Mouse (Mus musculus) MEL (cell line): ENCODE measurements around the gene Sptlc2. TPM values are rescaled to one million over a fixed set of nuclear protein-coding genes. Genes with fewer than 3 reads are reported as not detected.

Experiments
- DNase-seq: peaks from one replicate; pipeline ENCODE4 v3.0.0; 2011; ENCODE audit warnings: low read depth, low spot score
- H3K27ac ChIP-seq: 2 replicates; pipeline ENCODE4 v1.5.1; 2012; ENCODE audit warnings: low read depth, mild to moderate bottlenecking, control low read depth, low read length, moderate library complexity; ENCODE audit not compliant: control insufficient read depth
- H3K27me3 ChIP-seq, 2 experiments: fragments of 150-350 bp in 1 of 2; sonication (generic) in 1 of 2; 2 replicates each; pipeline ENCODE4 v1.6.1; 2012; ENCODE audit warnings: low read length in 2 of 2, mild to moderate bottlenecking in 2 of 2, improper control_type of control experiment in 1 of 2, moderate library complexity in 1 of 2; ENCODE audit not compliant: insufficient read depth in 2 of 2, control insufficient read depth in 1 of 2
- H3K36me3 ChIP-seq, 2 experiments: 2 replicates each; pipeline ENCODE4 v1.6.1; 2012 to 2014; ENCODE audit warnings: low read length in 2 of 2, improper control_type of control experiment in 1 of 2, inconsistent platforms in 1 of 2, mild to moderate bottlenecking in 1 of 2; ENCODE audit not compliant: insufficient read depth in 2 of 2, control insufficient read depth in 1 of 2
- H3K4me1 ChIP-seq, 2 experiments: fragments of 150-350 bp in 1 of 2; sonication (generic) in 1 of 2; 2 replicates each; pipeline ENCODE4 v1.6.1; 2012; ENCODE audit warnings: low read length in 2 of 2, improper control_type of control experiment in 1 of 2, mild to moderate bottlenecking in 1 of 2; ENCODE audit not compliant: insufficient read depth in 2 of 2, control insufficient read depth in 1 of 2
- H3K4me3 ChIP-seq, 2 experiments: fragments of 150-350 bp in 1 of 2; sonication (generic) in 1 of 2; 2 replicates each; pipeline ENCODE4 v1.5.1; 2012; ENCODE audit warnings: low read depth in 2 of 2, low read length in 2 of 2, mild to moderate bottlenecking in 2 of 2, moderate library complexity in 2 of 2, control low read depth in 1 of 2, improper control_type of control experiment in 1 of 2; ENCODE audit not compliant: control insufficient read depth in 1 of 2, insufficient read depth in 1 of 2
- H3K79me2 ChIP-seq: 2 replicates; pipeline ENCODE4 v1.6.1; 2012; ENCODE audit warnings: mild to moderate bottlenecking, low read length, moderate library complexity; ENCODE audit not compliant: control insufficient read depth, poor library complexity, insufficient read depth
- H3K9ac ChIP-seq: 2 replicates; pipeline ENCODE4 v1.6.1; 2012; ENCODE audit warnings: low read depth, mild to moderate bottlenecking, control low read depth, low read length, moderate library complexity; ENCODE audit not compliant: control insufficient read depth, poor library complexity, severe bottlenecking
- H3K9me3 ChIP-seq: fragments of 150-350 bp; sonication (generic); replicated peaks from 2 replicates; pipeline ENCODE4 v1.6.1; 2012; ENCODE audit warnings: mild to moderate bottlenecking, low read length, improper control_type of control experiment, moderate library complexity; ENCODE audit not compliant: insufficient read depth
- CHD1 ChIP-seq: IDR thresholded peaks from 2 replicates; pipeline ENCODE4 v1.6.1; 2012; ENCODE audit warnings: low read depth, mild to moderate bottlenecking, inconsistent platforms, low read length, improper control_type of control experiment
- CTCF ChIP-seq, 3 experiments: IDR thresholded peaks in 2 of 3; conservative IDR thresholded peaks in 1 of 3; 2 replicates each; pipeline ENCODE4 v1.5.1; 2011 to 2012; ENCODE audit warnings: low read length in 3 of 3, low read depth in 2 of 3, mild to moderate bottlenecking in 2 of 3, improper control_type of control experiment in 1 of 3, inconsistent platforms in 1 of 3, mixed read lengths in 1 of 3, moderate library complexity in 1 of 3; ENCODE audit not compliant: control insufficient read depth in 1 of 3, insufficient read depth in 1 of 3, poor library complexity in 1 of 3, severe bottlenecking in 1 of 3
- ELF1 ChIP-seq: IDR thresholded peaks from 2 replicates; pipeline ENCODE4 v1.6.1; 2014; ENCODE audit warnings: low read depth, mild to moderate bottlenecking, inconsistent platforms, low read length, improper control_type of control experiment, moderate library complexity
- EP300 ChIP-seq, 2 experiments: IDR thresholded peaks; 2 replicates each; pipeline ENCODE4 v1.6.1; 2011; ENCODE audit warnings: improper control_type of control experiment in 2 of 2, low read length in 2 of 2, low read depth in 1 of 2, mild to moderate bottlenecking in 1 of 2
- ETS1 ChIP-seq: IDR thresholded peaks from 2 replicates; pipeline ENCODE4 v1.6.1; 2012; ENCODE audit warnings: low read depth, mild to moderate bottlenecking, inconsistent platforms, low read length, improper control_type of control experiment, moderate library complexity
- GATA1 ChIP-seq: IDR thresholded peaks from 2 replicates; pipeline ENCODE4 v1.6.1; 2011; ENCODE audit warnings: low read depth, low read length, improper control_type of control experiment
- HCFC1 ChIP-seq: IDR thresholded peaks from 2 replicates; pipeline ENCODE4 v1.6.1; 2012; ENCODE audit warnings: low read depth, mild to moderate bottlenecking, inconsistent platforms, low read length, improper control_type of control experiment, moderate library complexity
- JUND ChIP-seq: IDR thresholded peaks from 2 replicates; pipeline ENCODE4 v1.6.1; 2011; ENCODE audit warnings: low read depth, mild to moderate bottlenecking, improper control_type of control experiment, low read length
- MAZ ChIP-seq: IDR thresholded peaks from 2 replicates; pipeline ENCODE4 v1.6.1; 2012; ENCODE audit warnings: low read depth, mild to moderate bottlenecking, inconsistent platforms, low read length, improper control_type of control experiment
- MXI1 ChIP-seq: IDR thresholded peaks from 2 replicates; pipeline ENCODE4 v1.6.1; 2011; ENCODE audit warnings: mild to moderate bottlenecking, low read depth, low read length, improper control_type of control experiment
- NELFE ChIP-seq: IDR thresholded peaks from 2 replicates; pipeline ENCODE4 v1.6.1; 2011; ENCODE audit warnings: low read depth, low read length, improper control_type of control experiment
- POLR2A ChIP-seq, 2 experiments: IDR thresholded peaks; 2 replicates each; pipeline ENCODE4 v1.6.1; 2011 to 2012; ENCODE audit warnings: low read length in 2 of 2, mild to moderate bottlenecking in 2 of 2, control low read depth in 1 of 2, improper control_type of control experiment in 1 of 2, low read depth in 1 of 2, moderate library complexity in 1 of 2; ENCODE audit not compliant: control insufficient read depth in 1 of 2, insufficient read depth in 1 of 2, poor library complexity in 1 of 2
- TBP ChIP-seq: IDR thresholded peaks from 2 replicates; pipeline ENCODE4 v1.8.0; 2011; ENCODE audit warnings: low read depth, low read length, improper control_type of control experiment
- TCF12 ChIP-seq: IDR thresholded peaks from 2 replicates; pipeline ENCODE4 v1.6.1; 2014; ENCODE audit warnings: low read depth, mild to moderate bottlenecking, inconsistent platforms, low read length, improper control_type of control experiment, moderate library complexity
- UBTF ChIP-seq: IDR thresholded peaks from 2 replicates; pipeline ENCODE4 v1.6.1; 2012; ENCODE audit warnings: low read depth, mild to moderate bottlenecking, inconsistent platforms, low read length, improper control_type of control experiment, moderate library complexity, borderline replicate concordance; ENCODE audit not compliant: insufficient read depth
- USF2 ChIP-seq, 2 experiments: IDR thresholded peaks; 2 replicates each; pipeline ENCODE4 v1.6.1; 2011 to 2012; ENCODE audit warnings: improper control_type of control experiment in 2 of 2, low read length in 2 of 2, borderline replicate concordance in 1 of 2, inconsistent platforms in 1 of 2, low read depth in 1 of 2, mild to moderate bottlenecking in 1 of 2; ENCODE audit not compliant: insufficient read depth in 1 of 2
- ZC3H11A ChIP-seq: IDR thresholded peaks from 2 replicates; pipeline ENCODE4 v1.6.1; 2012; ENCODE audit warnings: low read depth, mild to moderate bottlenecking, inconsistent platforms, low read length, improper control_type of control experiment
- ZKSCAN1 ChIP-seq: IDR thresholded peaks from 2 replicates; pipeline ENCODE4 v1.6.1; 2012; ENCODE audit warnings: low read depth, mild to moderate bottlenecking, inconsistent platforms, low read length, improper control_type of control experiment, moderate library complexity
- ZMIZ1 ChIP-seq: IDR thresholded peaks from 2 replicates; pipeline ENCODE4 v1.6.1; 2012; ENCODE audit warnings: low read depth, mild to moderate bottlenecking, inconsistent platforms, low read length, improper control_type of control experiment, moderate library complexity
- ZNF384 ChIP-seq: IDR thresholded peaks from 2 replicates; pipeline ENCODE4 v1.6.1; 2012; ENCODE audit warnings: low read depth, mild to moderate bottlenecking, inconsistent platforms, low read length, improper control_type of control experiment
- polyA plus RNA-seq, 2 experiments: library from polyadenylated mRNA; stranded (reverse) in 1 of 2; unstranded in 1 of 2; fragments of >175 nt in 1 of 2; fragments of >200 nt in 1 of 2; gene quantifications; 2 replicates each; pipeline versions ENCODE4 v1.2.1 to v1.2.4; 2012; ENCODE audit warnings: low replicate concordance in 2 of 2, low read depth in 1 of 2; ENCODE audit not compliant: insufficient read length in 2 of 2, insufficient read depth in 1 of 2, missing spikeins in 1 of 2
- total RNA-seq: library from RNA; depleted of rRNA; stranded (reverse); fragments of 300-350 nt; gene quantifications from 2 replicates; pipeline ENCODE4 v1.2.3, GENCODE M21; 2012

The Sptlc2 gene
- total and polyA plus RNA-seq, 3 experiments, result 61.6 to 75.9 TPM; not detected in 1

DNA sequence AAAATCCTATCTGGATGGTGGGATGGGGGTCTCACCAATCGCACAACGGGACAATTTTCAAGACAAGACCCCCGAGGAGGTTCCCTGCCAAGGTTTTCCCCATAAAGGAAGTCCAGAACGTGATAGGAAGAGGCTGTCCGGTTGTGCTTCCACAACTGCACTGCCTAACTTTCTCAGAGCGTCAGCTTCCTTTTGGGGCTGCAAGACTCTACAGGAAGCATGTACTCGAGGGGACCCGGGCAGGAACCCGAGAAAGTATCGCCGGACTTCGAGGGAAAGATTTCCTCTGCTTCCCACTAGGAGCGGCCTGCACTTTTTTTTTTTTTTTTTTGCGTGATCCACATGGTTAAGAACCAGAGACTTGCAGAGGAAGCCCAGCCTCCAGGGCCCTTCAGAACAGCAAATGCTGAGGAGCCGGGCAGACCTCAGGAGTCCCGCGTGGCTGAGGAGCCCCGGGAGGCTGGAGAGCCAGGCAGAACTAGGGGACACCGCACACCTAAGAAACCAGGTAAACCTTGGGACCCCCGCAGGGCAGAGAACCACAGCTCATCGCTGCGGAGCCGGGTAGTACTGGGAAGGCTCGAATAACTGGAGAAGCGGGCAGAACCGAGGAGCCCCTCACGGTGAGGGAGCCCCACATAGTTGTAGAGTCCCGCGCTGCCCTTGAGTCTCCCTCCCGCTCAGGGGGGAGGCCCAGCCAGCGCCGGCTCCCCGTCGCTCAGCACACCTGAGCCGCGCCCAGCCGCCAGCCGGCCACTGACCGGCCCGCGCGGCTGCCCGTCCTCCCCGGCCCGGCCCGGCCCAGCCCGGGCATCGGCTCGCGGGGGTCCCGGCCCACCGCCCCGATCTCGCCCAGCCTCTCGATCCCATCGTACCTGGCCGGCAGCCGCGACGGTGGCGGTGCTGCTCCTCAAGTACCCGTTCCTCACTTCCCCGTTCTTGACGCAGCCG is 709 bp downstream of the Sptlc2 start:
- Histone ChIP-seq H3K79me2 (peaks cover 25% of the 10 kb centered on the region), H3K9me3 (no peaks in the 10 kb centered on the region), H3K36me3 (peaks cover 0 to 10% of the 10 kb centered on the region in 2 experiments; a peak in 3 of 4 replicates), H3K27me3 (no peaks in the 10 kb centered on the region), H3K4me1 (peaks cover 0 to 4% of the 10 kb centered on the region in 2 experiments; a peak in 1 of 4 replicates), H3K9ac (peak overlapping the region; percentile 91), H3K4me3 (peak overlapping the region; percentile 94 to 95), H3K27ac (peak overlapping the region; percentile 21; the same call in 1 of the 2 replicates)
- TF ChIP-seq ZKSCAN1 (no peak), TBP (no peak), UBTF (peak; percentile 56; the same call in 1 of the 2 replicates), MXI1 (peak; percentile 72; the same call in 1 of the 2 replicates), ZNF384 (peak; percentile 70), MAZ (no peak), ELF1 (no peak), ZMIZ1 (no peak), HCFC1 (no peak), POLR2A (IDR thresholded peaks at IDR 0.05; ENCODE audit: control insufficient read depth in 1 of 2, insufficient read depth in 1 of 2, low read depth in 1 of 2, low read length in 2 of 2, poor library complexity in 1 of 2) (peak in 1 of 2 experiments; percentile 28; a peak in 1 of 4 replicates), NELFE (no peak)
- peak; percentile 68 for DNase-seq

DNA sequence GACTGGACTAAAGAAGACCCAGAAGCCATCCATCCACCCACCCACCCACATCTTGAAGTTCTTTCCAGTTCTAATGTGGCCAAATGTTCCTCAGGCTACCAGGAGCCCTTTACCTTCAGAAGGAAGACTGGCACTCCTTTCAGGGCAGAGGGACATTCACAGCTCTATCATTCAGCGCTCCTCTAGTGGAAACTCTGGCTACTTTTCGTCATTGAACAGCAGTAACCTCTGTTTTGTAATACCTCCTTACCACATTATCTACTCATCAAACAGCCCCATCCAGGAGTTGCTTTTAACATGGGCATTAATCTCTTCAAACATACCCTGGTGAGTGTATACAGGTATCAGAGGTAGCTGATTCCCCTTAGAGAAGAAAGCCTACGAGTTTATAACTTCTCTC is 3.1 kb downstream of the Sptlc2 start:
- no peaks in the 10 kb centered on the region for H3K9me3 ChIP-seq
- no peak overlapping the region for H3K4me3 ChIP-seq
- H3K9ac ChIP-seq, result no peak overlapping the region
- H3K4me1 ChIP-seq, result peaks cover 4 to 19% of the 10 kb centered on the region in 2 experiments; a peak in 3 of 4 replicates
- peaks cover 29% of the 10 kb centered on the region for H3K79me2 ChIP-seq
- no peak for TF ChIP-seq CHD1
- no peak for TF ChIP-seq ZMIZ1
- no peak for TF ChIP-seq JUND
- no peaks in the 10 kb centered on the region for H3K27me3 ChIP-seq
- peaks cover 0 to 23% of the 10 kb centered on the region in 2 experiments; a peak in 3 of 4 replicates for H3K36me3 ChIP-seq
- no peak for DNase-seq
- H3K27ac ChIP-seq, result no peak overlapping the region

DNA sequence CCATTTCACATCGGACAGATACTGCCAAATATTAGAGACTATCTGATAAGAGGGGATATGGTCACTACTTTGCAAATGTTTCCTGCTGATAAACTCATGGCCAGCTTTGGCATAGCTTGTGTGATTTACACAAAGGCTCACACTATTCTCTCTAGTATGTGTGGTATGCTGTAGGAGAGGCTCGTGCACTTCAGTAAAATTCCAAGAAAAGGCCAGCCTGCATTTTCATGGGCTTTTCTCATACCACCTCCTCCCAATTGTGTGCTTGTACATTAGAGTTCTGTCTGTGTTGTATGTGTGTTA is 6.8 kb downstream of the Sptlc2 start:
- H3K4me3 ChIP-seq, result no peak overlapping the region
- H3K36me3 ChIP-seq, result peaks cover 0 to 21% of the 10 kb centered on the region in 2 experiments; a peak in 3 of 4 replicates
- no peak for DNase-seq
- H3K27ac ChIP-seq, result no peak overlapping the region
- peaks cover 4 to 22% of the 10 kb centered on the region in 2 experiments; a peak in 3 of 4 replicates for H3K4me1 ChIP-seq
- peaks cover 22% of the 10 kb centered on the region for H3K79me2 ChIP-seq
- no peaks in the 10 kb centered on the region for H3K27me3 ChIP-seq
- TF ChIP-seq CTCF (IDR thresholded peaks at IDR 0.05 in 2 of 3, conservative IDR thresholded peaks at IDR 0.05 in 1 of 3; ENCODE audit: control insufficient read depth in 1 of 3, insufficient read depth in 1 of 3, low read depth in 2 of 3, low read length in 3 of 3, poor library complexity in 1 of 3, severe bottlenecking in 1 of 3) (no peak), EP300 (IDR thresholded peaks at IDR 0.05; ENCODE audit: low read depth in 1 of 2, low read length in 2 of 2) (peak in 1 of 2 experiments; percentile 16; a peak in 1 of 4 replicates), USF2 (IDR thresholded peaks at IDR 0.05; ENCODE audit: borderline replicate concordance in 1 of 2, insufficient read depth in 1 of 2, low read depth in 1 of 2, low read length in 2 of 2) (no peak), TCF12 (peak; percentile 49; the same call in 1 of the 2 replicates), ZC3H11A (no peak), GATA1 (peak; percentile 30; the same call in 1 of the 2 replicates), ETS1 (no peak)
- H3K9me3 ChIP-seq, result no peaks in the 10 kb centered on the region
- no peak overlapping the region for H3K9ac ChIP-seq
